Mouse (Mus musculus) megakaryocyte, adult 5-6 weeks (primary cell): ENCODE measurements around the gene Hist1h2bp. TPM values are rescaled to one million over a fixed set of nuclear protein-coding genes. Genes with fewer than 3 reads are reported as not detected.
A peak's percentile ranks its signal among the peaks of the same experiment; 100 is the strongest.
"Not testable (repeated sequence)": the region's sequence is repeated elsewhere in the genome, so short reads cannot be mapped to it uniquely, and the experiment has no call there.

Experiments used
- ATAC-seq: 2 replicates; pipeline ENCODE4 v1.8.0; 2016; ENCODE audit warnings: mild to moderate bottlenecking, inconsistent platforms; ENCODE audit not compliant: poor library complexity, severe bottlenecking
- total RNA-seq, 2 experiments: library from RNA; stranded (forward) in 1 of 2; stranded (reverse) in 1 of 2; fragments of 153-499, 151-499 nt in 1 of 2; fragments of 221-1000, 200-1000 nt in 1 of 2; gene quantifications; 2 replicates each; pipeline versions ENCODE4 v1.2.3 to v1.2.4; 2015 to 2017

The Hist1h2bp gene
- total RNA-seq, 2 experiments from 2014 or later: 15.3 to 50.7 TPM

- ATAC-seq: not testable (repeated sequence)
Observed at GRCm38 (mm10) chr13:21782361-21783254, 4.7 kb upstream of the Hist1h2bp start.

DNA sequence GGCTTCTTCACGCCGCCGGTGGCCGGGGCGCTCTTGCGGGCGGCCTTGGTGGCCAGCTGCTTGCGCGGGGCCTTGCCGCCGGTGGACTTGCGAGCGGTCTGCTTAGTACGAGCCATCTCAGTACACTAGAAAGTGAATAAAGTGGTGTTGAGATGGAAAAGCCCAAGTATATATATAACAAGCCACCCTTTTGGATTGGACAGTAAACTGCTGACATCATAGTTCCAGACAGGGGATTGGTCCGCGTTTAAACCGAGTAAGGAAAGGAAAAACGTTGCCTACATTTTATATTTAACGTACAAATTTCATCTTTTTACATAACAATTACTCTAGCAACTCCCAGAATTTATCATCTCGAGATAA lies 4.0 kb upstream of the Hist1h2bp start, which contains the start of gene Hist1h3i:
Gene Hist1h3i, minus strand, starts transcription at position 116 of the 363 bp plus-strand sequence.
- ATAC-seq: peak; percentile 44

DNA sequence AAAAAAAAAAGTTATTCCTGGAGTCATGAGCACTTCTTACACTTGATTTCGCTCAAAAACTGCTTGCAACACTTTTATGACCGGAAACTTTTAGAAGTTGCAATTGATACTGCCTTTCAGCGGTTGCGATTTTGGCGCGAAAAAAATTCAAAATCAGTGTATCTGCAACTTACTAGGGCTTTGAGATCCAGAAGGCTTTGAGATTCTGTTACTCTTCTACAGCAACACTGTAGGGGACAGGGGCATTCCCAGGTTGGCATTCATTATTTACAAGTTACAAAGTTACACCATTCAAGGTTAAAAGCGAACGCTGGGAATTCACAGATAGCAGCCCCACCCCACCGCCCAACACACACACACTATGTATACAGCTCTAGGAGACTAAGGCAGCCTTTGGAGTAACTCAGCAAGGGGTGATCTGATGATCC lies 3.5 kb upstream of the Hist1h2bp start:
- ATAC-seq: no peak

- no peak for ATAC-seq
Observed at GRCm38 (mm10) chr13:21784311-21784710, 3.0 kb upstream of the Hist1h2bp start.

- no peak for ATAC-seq
Observed at GRCm38 (mm10) chr13:21786189-21786898, 917 bp upstream of the Hist1h2bp start.

DNA sequence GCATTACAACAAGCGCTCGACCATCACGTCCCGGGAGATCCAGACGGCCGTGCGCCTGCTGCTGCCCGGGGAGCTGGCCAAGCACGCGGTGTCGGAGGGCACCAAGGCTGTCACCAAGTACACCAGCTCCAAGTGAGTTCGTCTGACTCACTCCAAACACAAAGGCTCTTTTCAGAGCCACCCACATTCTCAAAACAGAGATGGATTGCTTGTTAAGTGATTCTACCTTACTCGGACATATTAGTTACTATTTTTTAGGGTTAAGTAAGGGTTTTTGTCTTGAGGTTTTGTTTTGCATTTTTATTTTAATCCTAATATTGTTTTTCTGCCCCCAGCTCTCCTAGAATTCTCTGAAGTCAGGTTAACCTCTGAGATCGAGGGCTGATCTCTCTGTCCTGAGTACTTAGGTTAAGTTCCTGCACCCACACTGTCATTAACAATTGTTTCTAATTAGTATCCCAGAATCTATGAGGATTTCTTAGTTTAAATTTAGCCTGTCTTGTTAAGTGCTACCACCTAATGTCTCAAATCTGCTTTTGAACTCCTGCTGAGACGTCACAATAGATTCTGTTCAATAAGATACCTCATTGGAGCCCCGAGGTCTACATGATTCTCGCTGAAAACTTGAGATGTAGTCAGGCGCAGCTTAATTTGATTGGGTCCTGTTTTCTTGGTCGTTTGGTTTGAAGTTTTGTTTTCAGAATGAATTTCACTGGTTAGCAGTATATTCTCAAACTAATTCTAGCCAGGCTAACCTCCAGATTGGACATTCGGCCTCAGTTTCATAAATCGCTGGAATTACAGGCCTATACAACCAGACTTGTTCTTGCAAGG lies 716 bp downstream of the Hist1h2bp start:
- no peak for ATAC-seq

DNA sequence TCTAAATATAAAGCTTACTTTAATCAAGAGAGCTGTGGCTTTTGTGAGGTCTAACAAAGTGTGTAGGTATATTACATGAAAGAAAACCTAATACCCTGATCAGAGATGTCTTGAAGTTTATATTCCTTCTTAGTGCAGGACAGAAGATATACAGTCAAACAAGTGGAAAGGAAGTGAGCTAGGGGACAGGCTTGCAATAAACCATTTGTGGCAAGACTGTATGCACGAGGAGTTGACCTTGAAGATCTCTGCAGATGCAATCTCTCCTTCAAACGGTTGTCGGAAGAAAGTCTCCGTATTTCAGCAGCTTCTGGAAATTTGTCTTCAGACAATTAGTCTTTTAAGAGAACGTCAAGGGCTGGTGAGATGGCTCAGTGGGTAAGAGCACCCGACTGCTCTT lies 2.7 kb downstream of the Hist1h2bp start:
- no peak for ATAC-seq

DNA sequence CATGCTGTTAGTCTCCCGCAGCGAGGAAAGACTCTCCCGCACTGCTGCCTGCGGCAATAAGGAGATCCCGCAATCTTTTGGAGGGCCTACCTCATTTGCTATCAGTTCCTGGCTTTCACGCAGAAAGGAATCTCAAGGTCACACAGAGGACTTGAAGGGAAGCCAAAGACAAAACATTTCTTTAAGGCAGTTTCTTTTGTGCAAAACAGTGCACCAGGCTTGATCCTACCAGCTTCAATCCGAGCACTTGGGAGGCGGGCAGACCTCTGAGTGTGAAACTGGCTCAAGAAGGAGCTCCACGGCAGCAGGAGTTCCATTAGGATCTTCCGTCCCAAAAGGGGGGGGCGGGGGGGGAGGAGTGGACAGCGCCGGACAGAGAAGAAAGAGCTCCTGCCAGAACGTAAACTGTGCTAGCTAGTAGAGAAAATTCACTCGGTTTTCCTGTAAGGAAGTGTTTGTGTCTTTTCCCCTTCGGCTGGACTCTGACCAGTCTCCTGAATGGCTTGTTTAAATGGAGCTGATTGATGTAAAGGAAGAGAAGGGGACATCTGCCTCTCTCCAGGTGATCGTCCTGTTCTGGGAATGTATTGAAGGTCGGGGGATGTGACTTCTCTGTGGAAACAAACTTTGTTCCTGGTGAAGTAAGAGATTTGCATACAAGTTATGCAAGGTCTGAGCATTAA lies 3.5 kb downstream of the Hist1h2bp start:
- no peak for ATAC-seq

GRCm38 (mm10) chr13:21795584-21795983 lies 8.3 kb downstream of the Hist1h2bp start:
- ATAC-seq: no peak

DNA sequence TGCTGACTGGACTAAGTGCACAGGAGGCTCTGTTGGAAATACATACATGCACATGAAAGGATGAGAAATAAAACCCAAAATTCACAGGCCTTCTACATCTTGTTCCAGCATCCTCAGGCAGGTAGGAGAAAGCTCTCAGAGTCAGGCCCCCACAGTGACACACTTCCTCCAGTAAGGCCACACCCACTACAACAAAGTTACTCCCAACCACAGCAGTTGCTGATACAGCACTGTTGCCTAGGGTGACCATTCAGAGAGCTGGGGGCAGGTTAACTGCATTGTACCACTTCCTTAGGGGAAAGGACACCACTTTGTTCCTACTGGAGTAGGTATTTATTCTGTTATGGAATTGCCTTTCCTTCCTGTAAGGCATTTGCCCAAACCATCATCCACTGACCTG lies 9.9 kb downstream of the Hist1h2bp start:
- ATAC-seq: peak; percentile 87

DNA sequence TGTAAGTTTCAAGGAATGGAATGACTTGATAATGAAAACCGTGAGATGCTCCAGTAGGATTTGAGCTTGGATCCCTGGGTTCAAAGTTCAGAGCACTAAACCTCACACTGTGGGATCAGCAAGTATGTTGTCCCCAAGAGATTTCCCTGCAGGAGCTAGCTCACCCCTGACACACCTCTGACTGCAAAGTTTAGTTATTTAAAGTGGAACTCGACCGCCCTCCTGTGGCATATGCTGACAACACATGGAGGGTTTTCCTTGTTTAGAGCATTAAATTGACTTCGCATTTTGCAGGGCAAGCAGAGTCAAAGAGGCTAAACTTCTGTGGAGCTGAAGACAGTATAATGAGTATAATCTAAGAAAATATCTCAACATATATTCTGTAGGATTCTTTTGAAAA lies 15.8 kb downstream of the Hist1h2bp start:
- peak; percentile 96 for ATAC-seq

GRCm38 (mm10) chr13:21810073-21810472 lies 22.8 kb downstream of the Hist1h2bp start, which contains the start of the genes Hist1h2bq and Hist1h2ao:
Gene Hist1h2bq (minus strand): TSS chr13:21810197.
Gene Hist1h2ao (plus strand): TSS chr13:21810465.
- peak; percentile 79 for ATAC-seq

DNA sequence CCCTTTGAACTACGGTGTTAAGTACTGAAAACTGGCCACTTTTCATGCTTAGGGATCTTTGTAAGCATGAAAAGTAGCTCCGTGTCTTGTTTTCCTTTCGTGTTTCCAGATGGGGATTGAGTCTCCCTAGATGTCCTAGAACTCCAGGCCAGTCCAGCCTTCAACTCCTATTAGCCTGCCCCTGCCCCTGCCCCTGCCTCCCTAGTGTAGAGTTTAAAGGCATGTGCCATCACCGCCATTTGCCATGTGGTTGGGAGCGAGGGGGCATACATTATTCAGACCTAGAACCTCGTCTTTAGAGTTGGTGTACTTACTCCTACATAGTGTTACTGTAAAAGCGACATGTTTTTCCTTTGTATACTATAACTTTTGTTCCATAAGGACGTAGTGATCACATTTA lies 23.8 kb downstream of the Hist1h2bp start:
- 0 out of 2 replicates have a peak, but pooled peaks have one; percentile 3 for ATAC-seq

DNA sequence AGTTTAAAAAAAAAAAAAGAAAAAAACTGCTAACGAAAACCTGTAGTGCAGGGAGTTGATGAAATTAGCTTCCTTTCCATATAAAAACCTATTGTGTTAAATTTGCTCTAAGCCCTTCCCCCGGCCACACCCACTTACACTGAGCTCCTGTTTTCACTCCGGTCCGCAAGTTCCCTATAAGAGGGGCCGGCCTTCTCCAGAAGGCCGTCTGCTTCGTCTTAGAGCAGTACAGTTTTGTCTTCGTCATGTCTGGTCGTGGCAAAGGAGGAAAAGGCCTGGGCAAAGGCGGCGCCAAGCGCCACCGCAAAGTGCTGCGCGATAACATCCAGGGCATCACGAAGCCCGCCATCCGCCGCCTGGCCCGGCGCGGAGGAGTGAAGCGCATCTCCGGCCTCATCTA lies 24.3 kb downstream of the Hist1h2bp start, which contains the start of gene Hist1h4m:
Gene Hist1h4m, plus strand, starts transcription at position 208 of the 400 bp plus-strand sequence.
- peak; percentile 64 for ATAC-seq

GRCm38 (mm10) chr13:21812092-21812491 lies 24.8 kb downstream of the Hist1h2bp start:
- peak; percentile 31 for ATAC-seq

- ATAC-seq: not testable (repeated sequence)
Observed at GRCm38 (mm10) chr13:21820082-21820890, 33.0 kb downstream of the Hist1h2bp start.

DNA sequence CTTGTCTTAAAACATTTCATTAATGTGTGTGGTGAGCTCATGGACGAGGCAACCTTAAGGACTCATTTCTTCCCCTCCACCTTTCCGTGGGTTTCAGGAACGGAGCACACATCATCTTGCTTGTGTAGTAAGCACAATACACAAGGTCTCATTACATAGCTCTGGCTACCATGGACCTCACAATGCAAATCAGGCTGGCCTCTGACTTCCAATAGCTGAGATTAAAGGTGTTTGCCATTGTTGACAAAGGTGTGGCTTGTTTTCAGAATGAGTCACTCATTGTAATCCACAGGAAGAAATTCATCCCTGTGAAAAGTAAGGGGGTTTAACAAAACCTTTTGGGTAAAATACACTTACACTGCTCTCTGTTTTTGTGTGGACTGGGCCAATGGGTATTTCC lies 41.2 kb downstream of the Hist1h2bp start:
- ATAC-seq: no peak

GRCm38 (mm10) chr13:21830344-21830743 lies 43.1 kb downstream of the Hist1h2bp start:
- ATAC-seq: no peak
